Mouse (Mus musculus): ENCODE data around the gene Prcd. TPM values are rescaled to one million over a fixed set of nuclear protein-coding genes. Genes with fewer than 3 reads are reported as not detected.

Gene Prcd
- total RNA-seq, 2 experiments from 2014 or later: 1.4 to 1.7 TPM

- DNase-seq: no peak
- intact Hi-C loops (cut with DNase I): loop anchor here (10.0 kb wide), 1 partner anchor 408 kb away; no protein-coding TSS in a partner anchor
Observed at GRCm38 (mm10) chr11:116646771-116647170, 6.6 kb upstream of the Prcd start.

DNA sequence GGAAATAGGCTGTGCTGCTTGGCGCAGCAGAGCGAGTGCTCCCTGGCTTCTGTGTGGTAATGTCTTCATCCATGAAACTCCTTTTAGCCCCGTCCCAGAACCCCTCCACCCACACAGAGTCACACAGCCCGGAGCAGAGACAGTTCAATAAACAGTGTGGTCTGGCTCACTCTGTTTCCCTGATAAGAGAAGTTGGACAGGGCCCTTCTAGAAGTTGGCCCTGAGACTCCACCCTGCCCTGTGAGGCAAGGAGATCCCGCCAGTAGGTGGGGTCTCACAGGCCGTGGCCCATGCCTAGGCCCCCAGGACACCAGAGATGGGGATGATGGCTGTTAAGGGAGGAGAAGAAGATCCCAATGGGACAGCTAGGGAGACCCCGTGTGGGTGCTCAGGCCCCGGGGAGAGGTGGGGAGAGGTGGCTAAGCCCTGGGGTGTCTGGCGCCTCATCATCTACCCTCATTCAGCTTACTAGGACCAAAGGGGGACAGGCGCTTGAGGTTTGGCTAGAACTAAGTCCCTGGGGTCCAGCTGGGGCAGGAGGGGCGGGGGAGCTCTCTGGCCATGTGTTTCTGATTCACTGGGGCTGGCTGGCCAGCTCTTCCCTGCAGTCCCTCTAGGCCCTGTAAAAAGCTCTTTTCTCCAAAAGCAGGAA is 5.9 kb upstream of the Prcd start:
- intact Hi-C loops (cut with DNase I): loop anchor here (10.0 kb wide), 1 partner anchor 407 kb away; no protein-coding TSS in a partner anchor

DNA sequence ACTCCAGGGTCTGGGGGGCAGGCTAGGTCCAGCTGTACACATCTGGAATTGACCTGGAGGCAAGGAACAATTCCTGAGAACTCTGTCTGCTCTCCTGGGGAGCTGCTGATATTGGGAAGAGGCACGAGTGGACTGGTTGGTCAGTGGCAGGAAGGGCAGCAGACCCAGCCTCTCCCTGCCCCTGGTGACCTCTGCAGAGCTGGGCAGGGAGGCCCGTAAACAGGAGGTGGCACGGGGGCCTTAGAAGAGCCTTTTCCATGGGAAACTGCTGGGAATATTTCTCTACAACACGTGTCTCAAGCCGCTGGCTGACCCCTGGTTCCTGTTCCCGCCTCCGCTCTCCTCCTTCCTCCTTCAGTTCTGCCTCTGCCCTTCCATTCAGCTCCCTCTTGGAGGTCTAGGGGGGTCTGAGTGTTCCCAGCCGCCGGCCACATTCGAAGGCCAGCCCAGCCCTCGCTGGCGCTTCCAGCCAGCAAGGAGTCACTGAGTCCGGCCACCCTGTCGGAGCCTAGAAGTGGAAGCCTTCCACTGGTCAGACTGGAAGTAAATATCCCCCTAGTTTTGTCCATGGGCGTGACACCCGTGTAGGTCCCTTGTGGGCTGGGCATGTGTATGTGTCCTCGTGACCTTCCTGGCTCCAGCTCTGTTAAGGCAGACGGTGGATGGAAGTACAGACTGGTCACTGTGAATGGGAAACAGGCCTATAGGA is 5.0 kb upstream of the Prcd start:
- intact Hi-C loops (cut with DNase I): loop anchor here (10.0 kb wide), 1 partner anchor 406 kb away; no protein-coding TSS in a partner anchor
- peak; percentile 80 to 83 for DNase-seq

More for the DNA sequence above, 5.9 kb upstream of the Prcd start:
- DNase-seq: peak; percentile 81 to 82

DNA sequence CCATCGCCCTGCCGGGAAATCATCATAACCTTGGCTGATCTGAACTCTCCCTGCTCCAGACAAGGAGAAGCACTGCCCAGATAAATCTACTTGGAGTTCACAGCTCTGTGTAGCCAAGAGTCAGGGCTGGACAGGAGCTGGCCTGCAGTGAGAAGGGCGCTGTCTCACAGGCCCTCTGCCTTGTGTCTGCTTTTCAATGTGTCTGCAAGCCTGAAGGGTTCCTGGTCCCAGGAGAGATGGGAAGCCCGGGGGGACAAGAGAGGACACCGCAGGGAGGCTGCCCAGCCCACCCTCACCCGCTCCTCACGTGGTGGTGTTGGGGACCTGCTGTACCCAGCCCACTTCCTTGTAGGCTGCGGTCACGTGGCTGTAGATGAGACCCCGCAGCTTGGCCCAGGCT is 4.4 kb upstream of the Prcd start:
- intact Hi-C loops (cut with DNase I): loop anchor here (10.0 kb wide), 1 partner anchor 406 kb away; no protein-coding TSS in a partner anchor
- no peak for DNase-seq

- intact Hi-C loops (cut with DNase I): loop anchor here (10.0 kb wide), 1 partner anchor 405 kb away; no protein-coding TSS in a partner anchor
- DNase-seq: no peak
Observed at GRCm38 (mm10) chr11:116649711-116650337, 3.5 kb upstream of the Prcd start.

GRCm38 (mm10) chr11:116650811-116651210 is 2.5 kb upstream of the Prcd start:
- intact Hi-C loops (cut with DNase I): no loop called here
- no peak for DNase-seq

DNA sequence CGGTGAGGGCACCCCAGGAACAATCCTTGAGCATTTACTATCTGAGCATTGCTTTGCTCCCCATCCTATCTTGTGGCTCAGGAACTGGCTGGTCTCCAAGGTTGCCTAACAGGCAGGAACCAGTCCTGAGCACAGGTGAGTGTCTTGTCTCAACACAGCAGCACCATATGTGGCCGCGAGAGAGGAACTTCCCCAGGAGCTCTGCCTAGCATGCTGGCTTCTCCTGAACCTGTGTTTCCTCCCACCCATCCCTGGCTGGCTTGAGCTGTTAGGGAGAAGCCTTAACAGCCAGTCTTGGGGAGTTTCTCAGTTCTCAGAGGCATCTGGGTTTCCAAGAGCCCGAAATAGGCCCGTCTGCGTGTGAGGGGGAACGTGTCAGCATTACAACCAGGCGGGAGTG is 2.0 kb upstream of the Prcd start:
- DNase-seq: no peak
- intact Hi-C loops (cut with DNase I): no loop called here

- DNase-seq: no peak
- intact Hi-C loops (cut with DNase I): no loop called here
Observed at GRCm38 (mm10) chr11:116652330-116653098, 820 bp upstream of the Prcd start.

DNA sequence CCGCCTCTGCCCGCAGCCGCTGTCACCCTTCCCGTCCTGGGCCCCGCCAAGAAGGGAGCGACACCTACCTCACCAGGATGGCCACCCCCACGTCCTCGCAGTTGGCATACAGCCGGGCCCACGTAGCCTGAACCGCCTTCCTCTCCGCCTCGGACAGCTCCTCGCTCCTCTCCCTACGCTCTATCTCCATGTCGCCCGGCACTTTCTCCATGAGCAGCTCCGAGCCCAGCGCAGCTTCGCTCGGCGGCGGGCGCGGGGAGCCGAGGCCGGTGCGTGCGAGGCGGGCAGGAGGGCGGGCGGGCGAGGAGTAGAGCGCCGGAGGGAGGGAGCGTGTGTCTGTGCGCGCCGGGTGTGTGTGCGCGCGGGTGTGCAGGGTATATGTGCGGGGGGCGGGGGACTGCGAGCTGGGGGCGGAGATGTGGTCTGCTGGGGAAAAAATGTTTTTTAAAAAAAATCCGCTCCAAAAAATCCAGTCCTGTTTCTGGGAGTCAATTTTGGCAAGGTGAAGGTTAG is 431 bp downstream of the Prcd start:
- peak; percentile 60 to 72 for DNase-seq
- intact Hi-C loops (cut with DNase I): no loop called here

DNA sequence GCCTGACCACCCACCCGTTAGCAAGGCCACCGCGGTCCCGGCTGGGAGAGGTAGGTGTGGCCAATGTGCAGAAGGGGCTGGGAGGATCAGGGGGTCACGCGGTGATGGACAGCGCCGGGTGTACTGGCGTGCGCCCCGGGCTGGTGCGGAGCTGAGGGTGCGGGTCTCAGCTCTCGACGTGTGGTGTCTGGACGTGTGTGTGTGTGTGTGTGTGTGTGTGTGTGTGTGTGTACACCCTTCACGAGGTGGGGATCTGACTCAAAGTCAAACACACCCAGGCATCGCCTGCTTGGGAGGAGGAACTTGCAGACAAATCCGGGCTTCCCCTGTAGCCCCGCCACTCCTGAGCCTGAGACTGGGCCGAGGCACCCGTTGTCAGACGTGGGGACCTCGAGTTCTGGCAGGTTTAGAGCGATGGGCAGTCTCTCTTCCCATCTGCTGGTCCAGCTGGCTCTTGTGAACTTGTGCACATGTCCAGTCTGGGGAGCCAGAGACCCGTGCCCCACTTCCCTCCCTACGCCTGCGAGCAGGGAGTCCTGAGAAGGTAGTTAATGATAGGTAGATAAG is 1.0 kb downstream of the Prcd start, which contains the start of gene Cygb:
Cygb (minus strand) TSS at position 59 of the 567 bp plus-strand sequence.
- DNase-seq: peak; percentile 70 to 72
- intact Hi-C loops (cut with DNase I): no loop called here

DNA sequence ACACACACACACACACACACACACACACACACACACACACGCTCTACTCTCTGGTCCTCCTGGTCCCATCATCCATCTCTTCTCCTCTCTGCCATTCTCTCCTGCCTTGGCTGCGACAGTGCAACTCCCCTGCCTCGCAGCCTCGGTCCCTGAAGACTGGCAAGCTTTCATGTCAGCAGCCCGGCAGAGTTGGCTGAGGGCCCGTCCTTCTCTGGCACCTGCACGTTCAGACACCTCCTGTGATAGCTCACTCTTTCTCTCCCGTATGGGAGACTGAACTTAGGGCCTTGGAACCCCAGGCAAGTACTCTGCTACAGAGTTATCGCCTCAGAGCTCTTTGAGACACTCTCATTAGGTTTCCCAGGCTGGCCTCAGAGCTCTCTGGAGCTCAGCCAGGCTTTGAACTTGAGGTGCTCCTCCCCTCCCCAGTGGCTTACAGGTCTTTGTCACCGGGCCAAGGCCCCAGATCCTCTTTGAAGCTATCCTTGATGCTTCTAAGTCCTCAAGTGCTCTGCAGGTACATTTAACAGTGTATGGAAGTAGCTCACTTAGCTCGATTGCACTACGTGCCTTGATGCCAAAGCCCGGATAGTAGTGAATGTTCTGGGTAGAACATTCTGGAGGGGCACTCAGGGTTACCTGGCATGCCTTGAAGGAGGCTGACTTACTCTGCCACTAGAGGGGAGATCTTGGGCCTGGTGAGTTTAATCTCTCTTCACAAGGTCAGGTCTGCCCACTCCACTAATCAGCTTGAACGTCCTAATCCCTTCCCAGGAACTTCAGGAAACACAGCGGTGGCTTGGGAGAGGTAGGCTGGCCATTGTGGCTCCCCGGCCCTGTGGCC is 3.2 kb downstream of the Prcd start:
- intact Hi-C loops (cut with DNase I): no loop called here
- peak; percentile 53 to 54 for DNase-seq

GRCm38 (mm10) chr11:116657311-116658223 is 4.2 kb downstream of the Prcd start:
- intact Hi-C loops (cut with DNase I): no loop called here
- DNase-seq: peak; percentile 96 to 97

DNA sequence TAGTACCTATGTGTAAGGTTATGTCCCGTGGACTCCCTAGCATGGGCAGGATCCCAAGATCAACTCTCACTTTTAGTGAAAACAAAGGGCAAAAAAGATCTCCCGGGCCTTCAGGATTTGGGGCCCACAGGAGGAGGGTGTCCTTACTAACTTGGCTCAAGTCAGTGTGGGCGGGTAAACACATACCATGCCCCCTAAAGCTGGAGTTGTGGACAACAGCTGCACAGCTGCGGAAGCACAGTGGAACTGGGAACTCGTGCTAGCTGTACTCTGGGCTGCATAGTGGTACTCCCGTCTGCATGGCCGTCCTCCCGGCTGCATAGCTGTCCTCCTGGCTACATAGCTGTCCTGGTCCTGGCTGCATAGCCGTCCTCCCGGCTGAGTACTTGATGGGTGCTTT is 4.9 kb downstream of the Prcd start:
- intact Hi-C loops (cut with DNase I): no loop called here
- DNase-seq: no peak

DNA sequence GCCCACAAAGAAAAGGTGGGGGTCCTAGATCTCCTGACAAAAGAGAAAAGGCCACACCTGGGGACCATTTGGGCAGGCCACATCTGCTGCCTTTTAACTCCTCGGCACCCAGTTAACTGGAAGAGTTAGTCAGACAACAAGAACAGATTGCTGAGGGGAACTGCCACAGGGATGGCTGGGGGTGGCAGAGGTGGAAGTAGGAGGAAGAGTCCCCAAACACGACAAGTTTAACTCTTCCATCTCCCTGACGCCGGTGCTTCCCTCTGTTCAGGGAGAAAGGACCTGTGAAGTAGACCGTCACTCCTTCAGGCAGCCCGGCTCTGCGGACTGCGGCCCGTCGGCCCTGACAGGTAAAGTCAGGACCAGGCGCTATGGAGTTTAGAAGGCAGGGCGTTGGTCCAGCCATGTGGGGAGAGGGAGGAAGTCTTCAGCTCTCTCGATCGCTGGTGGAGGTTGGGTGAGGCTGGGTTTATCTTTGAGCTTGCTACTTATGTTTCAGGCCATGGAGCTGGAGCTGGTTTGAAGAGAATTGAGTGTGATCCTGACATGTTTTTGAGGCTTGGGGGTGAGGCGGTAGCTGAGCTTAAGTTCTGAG is 5.8 kb downstream of the Prcd start:
- intact Hi-C loops (cut with DNase I): no loop called here
- DNase-seq: no peak

DNA sequence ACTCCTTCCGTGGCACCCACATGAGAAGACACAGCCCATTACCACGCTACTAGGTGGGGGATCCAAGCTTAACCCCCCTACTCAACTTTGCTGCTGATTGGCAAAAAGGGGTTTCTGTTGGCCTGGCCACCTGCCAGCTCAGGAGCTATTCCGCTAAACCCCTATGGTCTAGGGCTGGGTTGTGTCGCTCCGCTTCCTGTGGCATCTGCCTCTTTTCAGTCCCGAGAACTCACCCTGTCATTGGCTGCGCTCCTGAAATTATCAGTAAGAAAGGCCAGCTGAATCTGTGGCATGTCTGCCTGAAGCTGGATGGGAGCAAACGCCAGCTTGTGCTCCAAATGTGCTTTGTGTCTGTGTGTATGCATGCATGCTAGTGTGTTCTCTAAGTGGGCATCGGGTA is 6.8 kb downstream of the Prcd start:
- intact Hi-C loops (cut with DNase I): no loop called here
- DNase-seq: no peak

DNA sequence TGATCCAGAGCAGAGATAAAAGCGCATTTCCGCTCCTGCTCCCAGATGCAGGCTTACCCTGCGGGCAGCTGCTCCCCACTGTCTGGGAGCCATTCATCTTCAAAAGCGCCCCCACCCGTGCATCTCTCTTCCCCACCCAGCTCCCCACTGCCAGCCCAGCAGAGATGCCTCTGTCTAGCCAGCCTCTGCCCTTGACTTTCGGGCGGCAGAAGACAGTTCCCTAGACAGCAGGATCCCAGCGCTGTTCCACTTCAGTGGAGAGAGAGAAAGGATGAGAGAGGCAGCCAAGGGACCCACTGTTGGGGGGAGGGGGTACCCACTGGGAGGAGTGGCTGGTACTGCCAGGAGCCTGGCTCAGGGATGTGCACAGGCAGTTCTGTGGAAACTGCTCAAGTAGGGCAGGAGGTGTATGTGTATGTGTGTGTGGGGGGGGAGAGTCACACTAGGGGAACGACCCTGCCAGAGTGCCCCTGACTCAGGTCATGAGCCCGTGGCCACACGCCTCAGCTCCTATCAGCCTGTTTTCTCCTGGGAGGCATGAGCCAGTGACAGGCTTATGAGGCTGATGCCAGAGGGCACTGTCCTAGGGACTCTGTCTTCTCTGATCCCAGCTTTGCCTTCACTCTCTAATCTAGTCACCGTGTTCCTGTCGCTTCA is 8.1 kb downstream of the Prcd start:
- intact Hi-C loops (cut with DNase I): no loop called here
- no peak for DNase-seq

DNA sequence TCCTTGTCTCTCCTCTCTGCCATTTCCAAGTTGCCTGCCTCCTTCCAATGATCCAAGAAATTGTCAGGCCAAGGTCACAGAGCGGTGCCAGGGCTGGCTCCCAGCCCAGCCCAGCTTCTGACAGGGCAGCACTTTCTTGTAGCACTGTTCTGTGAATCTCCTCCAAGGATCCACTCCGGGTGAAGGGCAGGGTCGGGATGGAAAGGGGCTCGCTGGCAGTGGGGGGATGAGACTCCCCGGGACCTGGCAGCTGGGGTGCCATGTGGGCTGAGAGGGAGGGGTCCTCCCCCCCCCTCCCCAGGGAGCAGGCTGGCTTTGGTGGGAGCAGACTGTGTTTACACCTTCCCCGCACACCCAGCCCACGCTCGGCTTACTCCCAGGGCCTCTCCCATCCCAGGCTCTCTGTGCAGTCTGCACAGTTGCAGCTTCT is 8.6 kb downstream of the Prcd start:
- intact Hi-C loops (cut with DNase I): no loop called here
- DNase-seq: no peak

All from heart, postnatal 10 days (tissue).